Mouse (Mus musculus): Measurements from ENCODE around the gene Fam131a.

The Fam131a gene

GRCm38 (mm10) chr16:20717181-20717977 lies 24.3 kb downstream of the Fam131a start, which contains the start of the genes Polr2h and Clcn2:
Polr2h (plus strand) TSS chr16:20717665.
Clcn2 (minus strand) TSS chr16:20717746.
- peak; percentile 96 to 97 for DNase-seq

- DNase-seq = no peak
These were observed 25.1 kb downstream of the Fam131a start for GRCm38 (mm10) chr16:20717978-20718670.

DNA sequence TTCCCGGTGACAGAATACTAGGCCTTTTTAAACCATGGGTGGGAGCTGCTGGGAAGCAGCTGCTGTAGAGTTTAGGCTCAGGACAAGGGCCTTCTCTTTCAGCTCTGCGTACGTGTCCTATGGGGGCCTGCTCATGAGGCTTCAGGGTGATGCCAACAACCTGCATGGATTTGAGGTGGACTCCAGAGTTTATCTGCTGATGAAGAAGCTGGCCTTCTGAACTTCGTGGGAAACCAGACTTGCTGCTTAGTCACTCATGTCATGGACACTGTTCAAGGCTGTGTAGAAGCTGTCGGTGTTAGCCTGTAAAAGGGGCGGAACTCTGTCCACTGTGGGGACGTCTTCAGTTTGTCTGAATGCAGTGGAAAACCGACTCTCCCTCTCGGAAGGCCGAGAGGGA lies 28.8 kb downstream of the Fam131a start:
- DNase-seq = no peak

- DNase-seq = no peak
These were observed 29.7 kb downstream of the Fam131a start for GRCm38 (mm10) chr16:20722736-20723135.

DNA sequence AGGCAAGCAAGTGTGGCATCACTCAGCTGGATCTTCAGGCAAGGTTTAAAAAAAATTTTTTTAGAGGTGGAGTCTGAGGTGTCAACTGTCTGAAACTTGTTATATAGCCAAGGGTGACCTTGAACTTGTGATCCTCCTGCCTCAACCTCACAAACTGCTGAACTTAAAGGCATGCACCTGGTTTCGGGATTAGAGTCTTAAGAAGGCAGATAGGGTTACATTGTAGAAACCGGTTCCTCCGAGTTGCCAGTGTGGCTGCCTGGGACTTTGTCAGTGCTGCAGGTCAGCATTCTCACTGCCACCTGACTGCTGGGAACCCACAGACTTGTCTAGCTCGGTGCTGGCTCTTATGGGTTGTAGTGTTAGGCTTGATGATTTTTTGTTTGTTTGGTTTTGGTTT lies 30.2 kb downstream of the Fam131a start:
- no peak for DNase-seq

DNA sequence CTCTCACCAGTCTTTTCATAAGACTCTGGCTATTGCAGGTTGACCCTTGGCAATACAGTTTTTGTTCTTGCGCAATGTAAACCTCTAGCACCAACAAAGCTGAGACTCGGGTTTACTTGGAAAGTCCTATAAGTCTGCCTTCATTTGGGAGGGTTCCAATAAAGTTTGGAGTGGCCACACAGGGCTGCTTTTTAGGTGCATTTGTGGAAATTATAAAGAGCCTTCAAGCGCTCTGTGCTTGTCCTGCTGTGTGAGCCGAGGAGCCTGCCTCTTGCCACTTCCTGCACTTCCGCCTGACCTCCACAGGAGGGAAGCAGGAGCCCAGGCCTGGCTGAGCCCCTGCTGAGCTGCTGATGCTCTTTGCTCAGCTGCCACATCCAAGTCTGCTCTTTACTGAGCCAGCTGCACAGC lies 31.3 kb downstream of the Fam131a start:
- DNase-seq = peak in 1 of 2 experiments; percentile 36

DNA sequence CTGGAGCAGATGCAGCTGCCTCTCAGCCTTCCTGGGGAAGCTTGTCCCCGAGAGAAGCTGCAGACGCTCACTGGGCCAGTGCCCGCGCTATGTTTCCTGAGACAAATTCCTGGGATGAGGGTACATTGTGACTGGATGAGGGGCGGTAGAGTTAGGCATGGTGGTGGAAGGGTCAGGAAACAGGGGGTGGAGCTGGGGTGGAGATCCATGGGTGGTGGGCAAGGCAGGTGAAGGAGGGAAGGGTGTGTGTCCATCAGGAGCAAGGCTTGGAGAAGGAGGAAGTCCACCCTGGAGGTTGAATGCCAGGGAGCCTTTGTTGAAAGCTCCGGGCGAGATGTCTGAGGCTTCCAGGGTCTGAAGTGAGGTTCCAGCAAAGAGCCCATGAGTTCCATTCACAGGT lies 32.3 kb downstream of the Fam131a start:
- no peak for DNase-seq

- DNase-seq = no peak
These were observed 32.7 kb downstream of the Fam131a start for GRCm38 (mm10) chr16:20725750-20726149.

GRCm38 (mm10) chr16:20726384-20726783 lies 33.3 kb downstream of the Fam131a start:
- DNase-seq = no peak

DNA sequence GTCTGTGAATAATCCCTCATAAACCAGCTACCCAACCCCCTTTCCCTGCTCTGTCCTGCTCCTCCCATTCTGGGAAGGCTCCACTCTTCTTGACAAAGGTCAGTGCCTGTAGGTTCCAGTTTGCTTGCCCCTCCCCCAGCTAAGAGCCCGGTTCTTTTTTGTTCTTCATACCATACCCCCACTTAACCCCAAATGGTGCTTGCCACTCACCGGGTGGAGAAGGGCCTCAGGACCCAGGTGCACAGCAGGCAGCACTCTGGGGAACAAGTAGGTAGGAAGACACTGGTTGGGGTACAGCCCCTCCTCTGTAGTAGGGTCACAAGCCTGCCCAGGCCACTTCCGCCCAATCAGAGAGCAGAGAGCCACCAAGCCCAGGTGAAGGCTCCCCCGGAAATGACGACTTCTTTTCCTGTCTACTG lies 37.3 kb downstream of the Fam131a start:
- DNase-seq = no peak

DNA sequence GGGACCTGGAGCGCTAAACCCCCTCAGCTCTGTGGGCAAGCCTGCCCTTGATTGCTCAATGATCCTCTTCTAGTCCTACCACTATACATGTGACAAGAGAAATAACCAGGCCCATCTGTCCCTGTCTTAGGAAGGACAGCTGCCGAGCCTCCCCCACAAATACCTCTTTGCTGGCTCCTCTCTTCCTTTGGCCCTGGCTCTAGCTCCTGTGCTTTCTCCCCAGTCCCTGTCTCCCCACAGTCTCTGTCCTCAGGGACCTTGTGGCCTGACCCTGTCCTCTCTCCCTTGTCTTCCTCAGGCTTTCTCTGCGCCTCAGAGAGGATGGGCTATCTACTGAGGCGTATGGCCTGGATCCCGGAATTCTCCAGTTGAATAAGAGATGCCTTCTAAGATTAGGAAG lies 38.6 kb downstream of the Fam131a start:
- DNase-seq = peak in 1 of 2 experiments; percentile 29

DNA sequence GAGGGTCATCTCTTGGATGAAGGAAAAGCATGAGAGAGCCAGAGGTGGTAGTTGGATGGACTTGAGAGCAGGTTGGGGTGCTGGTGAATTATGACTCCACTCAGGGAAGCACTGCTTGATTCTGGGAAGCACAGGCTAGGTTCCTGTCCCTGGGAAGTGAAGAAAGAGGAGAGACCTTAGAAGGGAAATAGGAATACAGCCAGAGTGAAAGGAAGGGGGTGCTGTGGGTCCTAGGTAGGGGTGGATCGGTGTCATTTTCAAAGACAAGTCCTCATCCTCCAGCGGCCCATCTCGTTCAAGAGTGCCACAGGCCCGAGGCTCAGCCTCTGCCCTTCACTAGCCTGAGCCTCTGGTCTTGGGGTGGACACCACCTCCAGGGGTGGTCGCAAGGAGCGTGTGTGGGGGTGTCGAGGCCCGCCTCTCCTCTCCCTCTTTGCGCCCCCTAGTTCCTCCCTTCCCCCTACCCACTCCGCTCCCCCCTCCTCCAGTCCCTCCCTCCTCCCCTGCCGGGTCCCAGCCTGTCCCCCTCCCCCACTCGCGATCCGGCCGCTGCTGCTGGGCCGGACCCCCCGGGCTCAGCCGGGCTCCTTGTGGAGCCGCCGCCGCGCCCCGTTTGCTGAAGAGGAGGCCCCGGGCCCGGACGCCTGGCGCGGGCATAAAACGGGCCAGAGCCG lies 39.3 kb downstream of the Fam131a start:
- peak in 1 of 2 experiments; percentile 70 for DNase-seq

GRCm38 (mm10) chr16:20732925-20733730 lies 40.1 kb downstream of the Fam131a start, which contains the start of gene Chrd:
Chrd (plus strand) TSS chr16:20733127.
- peak; percentile 83 to 86 for DNase-seq

DNA sequence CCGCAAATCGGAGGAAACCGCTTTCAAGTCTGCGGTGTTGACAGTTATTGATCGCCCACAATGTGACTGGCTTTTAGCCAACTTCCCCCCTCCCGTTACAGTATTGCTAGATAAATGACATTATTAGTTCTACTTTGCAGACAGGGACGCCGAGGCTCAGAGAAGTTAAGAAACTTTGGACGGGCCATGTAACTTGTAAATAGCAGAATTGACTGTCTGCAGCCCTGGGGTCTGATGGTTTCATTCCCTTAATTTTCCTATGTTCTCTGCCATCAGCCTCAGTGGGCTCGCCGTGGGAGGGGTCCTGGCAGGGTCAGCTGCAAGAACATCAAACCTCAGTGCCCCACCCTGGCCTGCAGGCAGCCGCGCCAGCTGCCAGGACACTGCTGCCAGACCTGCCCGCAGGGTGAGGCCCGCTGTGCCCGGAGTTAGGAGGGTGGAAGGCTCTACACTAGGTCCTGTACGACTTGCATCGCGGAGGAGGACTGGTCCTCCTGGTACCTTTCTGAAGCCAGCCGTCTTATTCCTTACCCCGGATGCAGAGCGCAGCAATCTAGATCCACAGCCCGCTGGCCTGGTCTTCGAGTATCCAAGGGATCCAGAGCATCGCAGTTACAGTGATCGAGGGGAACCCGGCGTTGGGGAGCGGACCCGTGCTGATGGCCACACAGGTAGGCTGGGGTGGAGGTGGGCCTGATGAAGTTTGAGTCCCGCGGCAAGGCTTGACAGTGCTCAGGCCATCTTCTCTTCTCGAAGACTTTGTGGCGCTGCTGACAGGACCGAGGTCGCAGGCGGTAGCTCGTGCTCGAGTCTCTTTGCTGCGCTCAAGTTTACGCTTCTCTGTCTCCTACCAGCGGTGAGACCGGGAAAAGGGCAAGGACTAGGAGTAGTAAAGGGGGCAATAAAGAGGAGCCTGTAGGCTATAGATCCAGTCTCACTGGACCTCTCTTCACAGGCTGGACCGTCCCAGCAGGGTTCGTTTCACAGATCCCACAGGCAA lies 41.0 kb downstream of the Fam131a start, which contains the start of gene Thpo:
TSS of gene Thpo (minus strand) at position 781 of the 1,000 bp plus-strand sequence.
- peak; percentile 47 to 53 for DNase-seq

GRCm38 (mm10) chr16:20735651-20736050 lies 42.6 kb downstream of the Fam131a start:
- no peak for DNase-seq

DNA sequence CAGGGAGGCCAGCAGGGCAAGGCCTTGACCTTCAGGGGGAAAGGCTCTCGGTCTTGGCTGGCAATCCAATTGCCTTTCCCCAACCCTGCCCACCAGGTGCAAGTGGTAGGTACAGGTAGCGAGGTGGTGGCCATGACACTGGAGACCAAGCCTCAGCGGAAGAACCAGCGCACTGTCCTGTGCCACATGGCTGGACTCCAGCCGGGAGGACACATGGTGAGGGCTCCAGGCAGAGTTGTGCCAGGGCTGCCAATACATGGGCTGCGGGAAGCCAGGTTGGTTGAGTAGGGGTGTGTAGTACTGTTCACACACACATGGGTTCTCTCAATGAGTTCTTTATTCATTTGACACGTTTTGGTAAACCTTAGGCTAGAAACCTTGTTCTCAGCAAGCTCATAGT lies 43.1 kb downstream of the Fam131a start:
- DNase-seq = peak; percentile 32 to 52

DNA sequence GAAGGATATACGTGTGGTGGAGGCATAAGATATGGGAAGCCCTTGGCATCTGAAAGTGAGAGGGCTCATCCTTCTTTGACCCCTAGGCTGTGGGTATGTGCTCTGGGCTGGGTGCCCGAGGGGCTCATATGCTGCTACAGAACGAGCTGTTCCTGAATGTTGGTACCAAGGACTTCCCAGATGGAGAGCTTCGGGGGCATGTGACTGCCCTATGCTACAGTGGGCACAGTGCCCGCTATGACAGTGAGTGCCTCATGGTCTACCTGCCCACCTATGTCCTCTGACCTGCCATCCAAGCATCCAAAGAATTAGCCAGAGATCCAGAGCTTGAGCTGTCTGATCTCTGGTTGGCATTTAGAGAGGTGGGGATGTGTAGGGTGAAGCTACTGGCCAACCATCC lies 43.8 kb downstream of the Fam131a start:
- no peak for DNase-seq

DNA sequence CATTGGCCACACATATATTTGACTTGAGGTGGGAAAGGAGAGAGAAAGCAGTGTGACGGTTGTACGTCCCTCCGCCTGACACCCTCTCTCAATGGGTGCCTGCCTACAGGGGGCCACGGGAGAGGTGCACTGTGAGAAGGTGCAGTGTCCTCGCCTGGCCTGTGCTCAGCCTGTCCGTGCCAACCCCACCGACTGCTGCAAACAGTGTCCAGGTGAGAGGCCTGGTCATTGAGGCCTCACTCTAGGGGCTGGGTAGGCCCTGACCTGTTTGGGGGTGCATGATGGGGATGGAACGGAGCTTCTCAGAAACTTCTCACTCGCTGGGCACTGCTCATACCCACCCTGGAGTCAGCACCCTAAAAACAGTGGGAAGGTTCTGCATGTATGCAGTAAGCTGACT lies 46.8 kb downstream of the Fam131a start:
- DNase-seq = no peak

GRCm38 (mm10) chr16:20746641-20747040 lies 53.6 kb downstream of the Fam131a start:
- DNase-seq = peak in 1 of 2 experiments; percentile 36

- no peak for DNase-seq
These were observed 57.5 kb downstream of the Fam131a start for GRCm38 (mm10) chr16:20750518-20750917.
